Mouse (Mus musculus) stomach, postnatal 0 days (tissue): ENCODE measurements around the gene Ctsz.

ENCODE experiments used
- CTCF ChIP-seq: IDR thresholded peaks from 2 replicates; pipeline ENCODE4 v1.5.1; 2016; ENCODE audit warnings: antibody characterized with exemption, low read depth, mild to moderate bottlenecking, moderate library complexity
- EP300 ChIP-seq: optimal IDR thresholded peaks from 2 replicates; pipeline ENCODE3; 2016; ENCODE audit warnings: antibody characterized with exemption

DNA sequence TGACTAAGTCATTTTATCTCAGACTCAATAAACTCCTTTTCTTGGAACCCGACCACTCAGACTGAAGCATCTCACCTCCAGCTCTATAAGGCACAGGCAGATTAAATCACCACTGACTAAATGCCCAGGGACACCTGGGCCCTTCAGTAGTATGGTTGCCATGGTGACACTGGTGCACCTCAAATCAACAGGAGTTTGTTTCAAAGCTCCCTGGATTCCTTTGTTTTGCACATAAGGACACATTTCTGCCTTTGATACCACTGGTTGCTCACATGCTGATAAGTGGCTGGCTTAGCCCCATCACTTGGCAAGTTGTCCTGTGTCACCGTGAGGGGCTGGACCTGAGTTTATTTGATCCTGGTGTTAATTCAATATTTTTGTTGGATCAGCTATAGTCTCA is 20.5 kb upstream of the Ctsz start:
- no peak for TF ChIP-seq CTCF
- no peak for TF ChIP-seq EP300
